Mouse (Mus musculus): ENCODE results near the gene Oas1d.

The Oas1d gene

GRCm38 (mm10) chr5:120968799-120969198 is 54.5 kb downstream of the Oas1d start:
- DNase-seq (ENCODE audit: low spot score in 2 of 2) = no peak

GRCm38 (mm10) chr5:120969703-120970102 is 55.4 kb downstream of the Oas1d start:
- DNase-seq (ENCODE audit: low spot score in 2 of 2) = no peak

Data from frontal cortex, postnatal 36 days (tissue).